Mouse (Mus musculus): ENCODE data around the gene Dazap1.

The Dazap1 gene

DNA sequence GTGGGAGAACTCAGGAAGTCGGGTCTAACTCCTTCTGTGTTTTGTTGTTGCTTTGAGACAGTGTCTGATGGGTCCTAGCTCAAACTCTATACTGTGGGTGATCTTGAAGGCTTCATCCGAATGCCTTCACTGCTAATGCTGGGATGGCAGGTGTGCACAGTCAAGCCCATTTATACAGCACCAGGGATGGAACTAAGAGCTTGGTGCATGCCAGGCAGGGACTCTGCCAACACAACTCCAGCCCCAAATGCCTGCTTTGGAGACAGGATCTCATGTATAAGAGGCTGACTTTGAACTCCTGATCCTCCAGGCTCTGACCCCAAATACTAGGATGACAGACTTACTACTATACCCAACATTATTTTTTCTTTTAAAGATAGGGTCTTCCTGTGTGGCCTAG lies 11.2 kb upstream of the Dazap1 start:
- DNase-seq: no peak

DNA sequence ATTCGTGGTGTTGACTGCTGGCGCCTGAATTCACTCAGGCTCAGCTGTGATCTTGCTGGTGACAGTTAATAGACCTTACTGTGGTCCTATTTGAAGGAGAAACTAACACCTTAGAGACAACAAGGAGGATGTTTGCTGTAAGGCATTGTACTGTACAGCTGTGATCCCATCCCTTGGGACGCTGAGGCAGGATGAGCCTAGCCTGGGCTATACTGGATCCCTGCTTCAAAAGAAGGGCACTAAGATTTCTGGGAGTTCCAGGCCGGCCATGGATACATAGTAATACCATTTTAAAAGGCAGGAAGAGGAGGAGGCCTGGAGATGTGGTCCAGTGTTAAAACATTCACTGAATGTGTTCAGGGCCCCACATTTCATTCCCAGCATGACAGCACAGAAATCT lies 10.7 kb upstream of the Dazap1 start:
- no peak for DNase-seq

DNA sequence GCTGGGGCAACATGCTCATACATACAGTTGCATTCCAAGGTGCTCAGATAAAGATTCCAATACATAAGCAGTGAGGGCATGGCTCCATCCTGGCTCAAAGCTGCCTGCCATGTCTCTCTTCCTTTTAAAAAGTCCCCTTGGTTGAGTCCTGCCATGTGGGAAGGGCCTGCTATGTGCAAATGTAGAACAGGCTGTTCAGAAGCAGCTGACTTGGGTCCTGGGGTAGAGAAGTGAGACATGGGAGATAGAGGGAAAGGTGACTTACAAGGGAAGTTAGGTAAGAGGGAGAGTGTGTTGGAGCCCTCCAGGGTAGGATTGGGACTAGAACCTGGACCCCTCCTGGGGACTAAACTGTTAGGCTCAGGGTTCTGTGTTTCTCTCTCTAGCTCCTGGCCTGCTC lies 9.3 kb upstream of the Dazap1 start:
- DNase-seq: no peak

DNA sequence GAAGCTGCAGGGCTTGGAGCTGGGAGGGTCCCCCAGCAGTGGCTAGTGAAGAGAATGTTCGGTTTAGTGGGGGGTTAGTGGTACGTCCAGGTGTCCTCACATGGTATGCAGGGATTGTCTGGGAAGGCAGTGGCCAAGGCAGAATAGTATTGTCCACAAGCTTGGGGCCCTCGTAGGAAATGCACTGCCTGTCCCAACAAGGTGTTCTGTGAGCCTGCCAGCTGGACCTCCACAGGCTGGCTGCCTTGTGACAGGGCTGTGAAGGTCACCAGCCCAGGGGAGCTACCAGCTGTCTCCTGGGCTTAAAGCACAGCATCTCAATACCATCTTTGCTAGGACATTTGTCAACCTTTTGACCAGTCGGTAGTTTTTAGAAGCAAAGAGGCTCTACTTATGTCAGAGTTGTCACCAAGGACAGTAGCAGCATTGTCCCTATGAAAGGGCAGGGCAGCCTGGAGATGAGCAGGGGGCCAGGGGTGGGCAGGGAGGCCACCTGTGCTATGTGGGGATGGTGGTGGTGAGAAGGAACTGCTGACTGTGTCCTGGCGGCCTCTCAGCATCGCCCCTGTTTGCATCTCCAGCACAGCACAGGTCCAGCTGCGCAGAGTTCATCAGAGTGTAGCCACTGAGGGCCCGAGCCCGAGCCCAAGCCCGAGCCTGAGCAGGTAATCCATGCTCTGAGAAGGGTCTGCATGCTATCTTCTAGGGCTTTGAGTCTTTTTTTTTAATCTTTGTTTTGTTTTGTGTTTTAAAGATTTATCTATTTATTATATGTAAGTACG lies 8.6 kb upstream of the Dazap1 start:
- no peak for DNase-seq

DNA sequence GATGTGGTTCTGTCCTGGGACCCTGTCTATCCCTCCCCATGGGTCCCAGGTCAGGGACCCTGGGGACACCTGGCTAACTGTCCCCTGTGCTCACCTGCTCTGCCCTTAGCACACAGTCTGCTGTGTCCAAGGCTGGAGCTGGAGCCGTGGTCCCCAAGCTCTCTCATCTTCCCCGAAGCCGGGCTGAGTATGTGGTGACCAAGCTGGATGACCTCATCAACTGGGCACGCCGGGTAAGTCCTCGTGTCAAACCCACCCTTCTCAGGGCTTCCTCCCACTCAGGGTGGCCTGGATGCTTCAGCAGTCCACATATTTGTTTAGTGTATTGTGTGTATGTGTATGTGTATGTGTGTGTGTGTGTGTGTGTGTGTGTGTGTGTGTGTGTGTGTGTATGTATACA lies 7.7 kb upstream of the Dazap1 start:
- DNase-seq: no peak

DNA sequence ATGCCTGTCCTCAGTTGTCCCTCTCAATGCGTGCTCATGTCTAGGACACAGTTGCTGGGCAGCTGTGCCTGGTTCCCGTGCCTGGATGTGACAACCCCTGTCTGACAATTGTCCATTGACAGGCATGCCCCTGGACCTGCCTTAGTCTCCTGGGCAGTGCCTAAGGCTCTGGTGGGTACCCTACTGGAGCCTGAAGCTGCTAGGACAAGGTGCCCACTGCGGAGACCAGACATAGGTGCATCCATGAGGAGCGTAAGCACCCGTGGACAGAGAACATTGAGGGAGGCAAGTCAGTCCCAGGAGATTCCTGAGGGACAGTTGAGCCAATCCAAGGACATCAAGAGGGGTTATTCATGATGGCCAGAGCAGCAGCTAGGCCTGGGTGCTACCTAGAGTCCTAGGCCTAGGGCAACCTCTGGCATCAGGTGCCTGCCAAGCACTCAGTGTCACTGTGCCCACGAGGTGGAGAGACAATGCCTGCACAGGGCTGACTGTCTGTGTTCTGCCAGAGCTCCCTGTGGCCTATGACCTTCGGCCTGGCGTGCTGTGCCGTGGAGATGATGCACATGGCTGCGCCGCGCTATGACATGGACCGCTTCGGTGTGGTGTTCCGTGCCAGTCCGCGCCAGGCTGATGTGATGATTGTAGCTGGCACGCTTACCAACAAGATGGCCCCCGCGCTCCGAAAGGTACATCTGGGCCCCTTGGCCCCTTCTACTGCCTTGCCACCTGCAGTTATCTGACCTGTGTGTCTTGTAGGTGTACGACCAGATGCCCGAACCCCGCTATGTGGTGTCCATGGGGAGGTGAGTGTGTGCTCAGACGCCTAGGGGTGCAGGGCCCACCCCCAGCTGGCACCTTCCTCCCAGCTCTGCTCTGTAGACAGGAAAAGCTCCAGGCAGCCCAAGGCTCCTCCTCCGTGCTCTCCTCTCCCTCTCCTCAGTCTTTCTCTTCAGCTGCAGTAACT lies 6.7 kb upstream of the Dazap1 start:
- DNase-seq: no peak

DNA sequence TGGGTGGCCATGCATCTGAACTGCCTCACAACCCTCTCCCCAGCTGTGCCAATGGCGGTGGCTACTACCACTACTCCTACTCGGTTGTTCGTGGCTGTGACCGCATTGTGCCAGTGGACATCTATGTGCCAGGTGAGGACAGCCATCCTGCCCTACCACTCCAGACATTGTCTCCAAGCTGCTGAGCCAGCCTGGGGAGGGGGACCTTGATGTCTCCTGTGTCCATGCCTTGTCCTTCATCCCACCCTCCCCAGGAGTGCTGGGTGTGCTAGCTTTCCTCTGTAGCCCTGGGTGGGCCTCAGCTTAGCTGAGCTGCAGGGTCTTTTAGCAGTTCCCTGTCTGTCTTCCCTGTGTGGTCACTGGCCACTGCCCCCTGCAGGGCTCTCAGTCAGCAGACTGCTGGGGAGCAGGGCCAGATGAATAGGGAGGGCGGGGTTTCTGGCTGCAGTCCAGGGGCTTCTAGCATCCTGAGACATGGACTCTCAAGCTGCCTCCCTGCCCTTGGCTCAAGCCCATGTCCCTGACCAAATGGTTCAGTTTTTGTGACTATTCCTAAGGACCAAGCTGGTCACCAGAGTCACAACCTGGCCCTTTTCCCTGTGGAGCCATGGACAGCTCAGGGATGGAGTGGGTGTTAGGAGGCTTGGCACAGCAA lies 5.3 kb upstream of the Dazap1 start:
- DNase-seq: peak; percentile 28

DNA sequence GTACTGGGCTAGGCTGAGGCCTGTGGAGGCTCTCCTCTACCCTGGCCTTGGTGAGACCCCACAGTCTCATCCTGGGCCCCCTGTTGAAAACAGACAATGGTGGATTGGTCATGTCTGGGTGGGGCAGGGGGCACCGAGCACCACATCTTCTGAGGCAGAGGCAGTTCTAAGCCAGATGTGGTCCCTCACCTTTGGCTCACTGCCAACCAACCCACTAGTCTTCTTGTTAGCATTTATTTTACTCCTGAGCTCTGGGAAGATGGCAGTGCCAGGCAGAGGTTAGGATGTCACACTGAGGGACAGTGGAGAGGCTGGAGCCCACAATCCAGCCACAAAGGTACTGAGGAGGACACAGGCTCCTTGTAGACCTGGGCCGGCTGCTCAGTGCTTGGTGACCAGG lies 3.4 kb upstream of the Dazap1 start:
- no peak for DNase-seq

DNA sequence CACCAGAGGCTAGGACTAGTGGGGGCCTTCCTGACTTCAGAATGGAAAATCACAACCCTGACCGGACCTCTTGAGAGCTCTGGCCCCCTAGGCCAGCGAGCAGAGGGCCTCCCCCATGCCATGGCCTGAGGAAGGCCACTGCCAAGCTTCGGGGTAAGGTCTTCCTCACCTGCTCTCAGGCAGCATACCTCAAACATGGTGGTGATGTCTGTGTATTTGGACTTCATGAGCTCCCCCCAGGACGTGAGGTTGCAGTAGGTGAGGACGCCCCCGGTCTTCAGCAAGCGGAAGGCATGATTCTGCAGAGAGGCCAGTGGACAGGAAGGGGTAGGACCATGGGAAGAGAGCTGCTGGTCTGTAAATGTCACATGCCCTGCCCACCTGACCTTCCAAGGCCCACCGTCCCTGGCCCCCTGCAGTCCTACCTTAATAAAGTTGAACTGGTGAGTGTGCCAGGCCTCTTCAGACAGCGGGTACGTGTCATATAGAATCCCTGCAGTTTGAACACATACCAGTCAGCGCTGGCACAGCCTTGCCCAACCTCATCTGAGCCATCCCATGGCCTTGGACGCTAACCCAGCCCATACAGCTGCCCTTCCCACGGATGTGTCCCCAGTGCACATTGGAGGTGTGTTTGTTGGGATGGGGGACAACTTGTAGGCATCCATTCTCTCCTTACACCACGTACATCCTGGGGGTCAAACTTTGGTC lies 2.4 kb upstream of the Dazap1 start:
- no peak for DNase-seq

DNA sequence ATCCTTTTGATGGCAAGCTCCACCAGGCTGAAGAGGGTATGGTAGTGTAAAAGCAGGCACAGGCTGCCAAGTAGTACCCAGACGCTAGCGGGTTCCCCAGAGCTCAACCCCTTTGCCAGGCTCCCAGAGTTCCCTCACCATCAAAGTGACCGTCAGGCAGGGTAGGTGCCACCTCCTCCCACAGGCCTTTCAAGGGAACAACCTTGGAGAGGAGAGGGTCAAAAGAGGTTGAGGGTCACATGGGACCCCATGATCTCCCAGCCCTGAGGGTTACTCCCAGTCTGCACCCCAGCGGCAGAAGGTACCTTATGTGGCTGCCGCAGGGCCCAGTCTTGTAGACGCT lies 1.9 kb upstream of the Dazap1 start:
- DNase-seq: no peak

DNA sequence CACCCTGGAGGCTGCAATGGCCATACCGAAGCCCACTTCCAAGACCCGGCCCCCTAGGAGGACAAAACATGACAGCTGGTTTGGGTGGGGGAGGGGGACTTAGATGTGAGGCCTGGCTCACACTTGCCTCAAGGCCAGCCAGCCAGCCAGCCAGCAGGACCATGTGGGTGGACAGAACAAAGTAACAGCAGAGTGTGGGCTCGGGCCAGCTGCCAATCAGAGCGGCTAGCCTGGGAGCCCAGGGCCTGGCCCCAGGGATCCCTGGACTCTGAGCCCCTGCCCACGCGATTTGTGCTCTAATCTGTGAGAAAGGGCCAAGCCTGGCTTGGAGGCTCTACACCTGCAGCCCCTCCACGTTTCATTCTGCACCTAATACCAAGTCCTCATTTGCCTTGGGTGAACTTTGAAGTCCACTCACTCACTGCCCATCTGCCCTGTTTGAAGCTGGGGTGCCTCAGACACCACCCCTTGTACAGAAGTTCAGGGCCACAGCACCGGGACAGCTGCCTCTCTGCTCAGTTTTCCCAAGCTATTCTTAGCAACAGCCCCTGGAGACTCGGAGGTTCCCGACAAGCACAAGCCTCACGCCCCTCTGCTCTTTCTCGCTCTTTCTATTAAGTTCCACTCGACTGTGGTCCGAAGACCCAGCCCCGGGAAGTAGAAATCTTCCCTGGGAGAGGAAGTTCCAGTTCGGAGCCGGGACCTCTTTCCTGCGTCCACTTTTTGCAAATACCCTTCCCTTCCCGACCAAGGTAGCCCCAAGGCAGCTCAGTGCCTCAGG lies 1.2 kb upstream of the Dazap1 start:
- no peak for DNase-seq

DNA sequence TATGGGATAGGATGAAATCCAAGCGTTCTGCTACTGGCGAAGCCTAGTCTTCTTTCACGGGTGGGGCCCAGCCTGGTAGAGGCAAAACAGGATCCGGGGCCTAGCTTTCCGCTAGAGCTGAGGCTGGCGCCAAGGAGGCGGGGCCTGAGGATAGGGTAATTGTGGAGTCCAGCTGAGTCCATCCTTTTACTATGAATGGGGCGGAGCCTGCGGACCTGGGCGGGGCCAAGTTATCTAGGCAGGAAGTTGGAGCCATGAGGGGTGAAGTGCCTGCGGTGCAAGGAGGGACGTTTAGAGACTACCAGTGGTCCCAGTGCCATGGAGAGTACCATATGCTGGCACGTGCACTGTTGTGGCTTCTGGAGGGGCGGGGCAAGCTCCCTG lies 291 bp downstream of the Dazap1 start:
- DNase-seq: peak; percentile 99

DNA sequence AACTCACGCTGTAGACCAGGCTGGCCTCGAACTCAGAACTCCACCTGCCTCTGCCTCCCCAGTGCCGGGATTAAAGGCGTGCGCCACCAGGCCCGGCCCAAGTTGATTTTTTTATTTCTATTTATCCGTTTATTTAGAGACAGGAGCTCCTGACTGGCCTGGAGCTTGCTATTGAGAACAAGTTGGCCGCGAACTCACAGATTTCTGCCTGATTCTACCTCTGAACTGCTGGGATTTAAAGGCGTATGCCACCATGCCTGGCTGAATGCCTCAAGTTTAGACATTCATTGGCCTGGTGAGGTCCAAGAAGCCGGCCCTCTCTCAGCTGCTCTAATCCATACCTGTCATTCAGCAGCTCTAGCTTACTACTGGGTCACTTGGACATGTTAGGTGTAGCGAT lies 883 bp downstream of the Dazap1 start:
- no peak for DNase-seq

DNA sequence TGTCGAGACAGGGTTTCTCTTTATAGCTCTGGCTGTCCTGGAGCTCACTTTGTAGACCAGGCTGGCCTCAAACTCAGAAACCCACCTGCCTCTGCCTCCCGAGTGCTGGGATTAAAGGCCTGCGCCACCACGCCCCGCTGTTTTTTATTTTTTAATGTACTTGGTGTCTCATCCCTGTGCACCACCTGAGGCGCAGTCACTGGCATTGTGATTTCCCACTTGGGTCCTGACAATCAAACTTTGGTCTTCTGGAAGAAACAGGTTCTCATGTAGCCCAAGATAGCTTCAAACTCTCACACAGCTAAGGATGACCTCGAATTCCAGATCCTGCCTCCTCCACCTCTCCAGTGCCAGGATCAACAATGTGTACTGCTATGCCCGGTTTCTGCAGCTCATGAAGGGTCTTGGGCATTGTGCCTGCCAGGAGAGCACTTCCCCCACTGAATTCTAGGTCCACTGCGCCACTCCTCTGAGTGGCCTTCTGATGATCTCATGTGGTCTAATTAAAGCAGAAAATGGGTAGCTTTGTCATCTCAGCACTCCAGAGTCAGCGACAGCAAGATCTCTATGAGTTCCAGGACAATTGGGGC lies 1.6 kb downstream of the Dazap1 start:
- no peak for DNase-seq

DNA sequence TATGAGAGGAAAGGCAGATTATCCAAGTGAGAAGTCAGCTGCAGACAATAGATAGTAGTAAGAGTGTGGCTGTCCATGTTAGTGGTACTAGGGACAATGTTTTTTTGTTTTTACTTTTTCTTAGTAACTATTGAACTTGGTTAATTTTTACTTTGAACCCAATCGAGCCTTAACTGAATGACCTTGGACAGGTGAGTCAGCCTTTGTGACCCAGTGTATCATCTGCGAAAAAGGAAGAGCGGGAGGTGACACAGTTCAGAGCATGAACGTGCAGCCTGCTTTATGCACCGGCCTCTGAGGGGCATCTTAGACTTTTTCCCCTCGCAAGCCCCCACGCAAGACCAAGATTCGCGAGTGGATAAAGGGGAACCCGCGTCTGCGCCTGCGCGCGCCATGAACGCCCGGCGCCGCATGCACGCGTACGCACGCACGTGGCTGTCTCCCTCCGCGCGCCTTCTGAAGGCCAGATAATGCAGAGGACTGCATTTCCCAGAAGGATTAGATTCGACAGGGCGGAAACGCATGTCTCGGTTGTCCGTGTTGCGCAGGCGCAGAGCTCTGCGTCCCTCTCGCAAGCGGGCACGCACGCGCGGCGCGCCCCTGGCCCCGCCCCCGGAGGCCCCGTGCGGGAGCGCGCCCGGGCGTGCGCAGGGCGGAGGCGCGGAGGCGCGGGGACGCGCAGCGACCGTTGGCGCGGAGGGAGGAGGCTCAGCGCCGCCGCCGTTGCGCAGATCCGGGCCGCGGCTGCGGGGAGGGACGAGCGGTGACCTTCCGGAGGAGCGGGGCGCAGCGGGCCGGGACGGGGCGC lies 3.3 kb downstream of the Dazap1 start:
- peak; percentile 99 for DNase-seq

DNA sequence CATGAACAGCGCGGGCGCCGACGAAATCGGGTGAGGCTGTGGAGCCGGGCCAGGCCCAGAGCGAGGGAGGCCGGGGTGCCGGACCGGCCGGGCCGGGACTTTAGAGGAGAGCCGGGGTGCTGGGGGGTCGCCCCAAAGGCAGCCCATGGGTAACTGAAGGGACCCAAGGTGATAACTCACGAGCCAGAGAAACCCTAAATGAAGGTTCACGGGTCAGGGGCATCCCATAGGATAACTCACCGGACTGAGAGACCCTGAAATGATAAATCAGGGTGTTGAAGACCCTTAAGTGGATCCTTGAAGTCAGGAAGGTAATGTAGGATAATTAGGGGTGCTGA lies 3.8 kb downstream of the Dazap1 start:
- no peak for DNase-seq

DNA sequence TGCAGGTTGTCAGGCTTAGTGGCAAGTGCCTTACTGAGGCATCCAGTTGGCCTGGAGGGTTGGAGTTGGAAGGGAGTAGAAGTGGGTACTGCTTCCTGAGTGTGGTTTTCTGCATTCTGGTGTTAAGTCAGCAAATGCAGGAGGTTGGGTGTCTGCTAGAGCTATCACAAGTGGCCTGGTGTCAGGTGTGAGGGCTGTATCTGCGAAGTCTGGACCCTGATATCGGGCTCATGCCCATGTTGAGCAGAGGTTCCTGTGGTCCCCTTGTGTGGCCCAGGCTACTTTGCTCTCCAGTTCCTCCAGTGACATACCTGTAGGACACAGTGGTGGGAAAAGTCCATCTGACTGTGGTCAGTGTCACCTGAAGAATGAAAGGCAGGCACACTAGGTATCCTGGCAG lies 8.8 kb downstream of the Dazap1 start:
- no peak for DNase-seq

DNA sequence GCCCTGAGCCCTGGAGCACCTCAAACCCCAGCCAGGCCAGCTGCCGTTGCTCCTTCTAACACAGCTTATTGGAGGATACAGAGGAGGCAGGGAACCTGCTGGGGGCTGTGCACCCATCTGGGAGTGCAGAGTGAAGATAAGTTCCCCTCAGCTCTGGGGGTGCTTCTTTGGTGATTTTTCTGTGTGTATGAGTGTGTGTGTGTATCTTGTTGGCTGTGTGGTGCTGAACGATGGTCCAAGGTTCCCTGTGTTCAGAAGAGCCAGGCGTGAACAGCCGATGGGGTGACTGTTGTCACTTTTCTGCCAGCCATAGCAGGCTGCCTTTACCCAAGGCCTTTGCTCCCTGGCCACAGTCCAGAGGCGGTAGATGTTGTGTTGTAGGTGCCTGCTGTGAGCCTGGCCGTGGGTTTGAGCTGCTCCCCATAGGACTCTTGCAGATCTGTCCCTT lies 9.5 kb downstream of the Dazap1 start:
- no peak for DNase-seq

DNA sequence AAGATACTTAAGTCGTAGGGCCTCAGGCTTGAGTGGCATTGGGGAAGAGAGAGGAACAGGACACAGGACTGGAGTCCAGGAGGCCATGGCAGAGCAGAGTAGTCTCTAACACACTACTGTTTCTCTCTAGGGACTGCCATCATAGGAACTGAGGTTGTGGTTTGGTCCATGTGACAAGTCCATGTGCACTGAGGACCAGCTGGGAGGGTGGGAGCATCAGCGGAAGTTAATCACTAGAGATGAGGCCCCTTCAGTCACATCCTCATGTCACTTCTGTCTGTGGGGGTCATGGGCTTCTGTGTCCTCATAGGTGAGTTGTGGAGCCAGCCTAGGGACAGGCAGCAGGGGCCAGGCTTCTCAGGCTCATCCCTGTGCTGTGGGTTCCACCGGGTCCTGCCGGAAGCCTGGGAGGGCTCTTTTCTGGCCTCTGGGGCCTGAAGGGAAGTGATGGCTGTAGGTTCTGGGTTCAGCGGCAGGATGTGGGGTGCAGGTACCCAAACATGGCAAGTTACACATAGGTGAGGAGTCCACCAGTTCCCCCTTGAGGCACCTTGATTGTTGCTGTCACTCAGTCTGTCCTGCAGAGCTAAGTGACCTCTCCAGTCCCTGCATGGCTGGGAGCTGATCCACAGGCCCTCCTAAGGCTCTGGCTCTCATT lies 10.0 kb downstream of the Dazap1 start:
- DNase-seq: no peak

DNA sequence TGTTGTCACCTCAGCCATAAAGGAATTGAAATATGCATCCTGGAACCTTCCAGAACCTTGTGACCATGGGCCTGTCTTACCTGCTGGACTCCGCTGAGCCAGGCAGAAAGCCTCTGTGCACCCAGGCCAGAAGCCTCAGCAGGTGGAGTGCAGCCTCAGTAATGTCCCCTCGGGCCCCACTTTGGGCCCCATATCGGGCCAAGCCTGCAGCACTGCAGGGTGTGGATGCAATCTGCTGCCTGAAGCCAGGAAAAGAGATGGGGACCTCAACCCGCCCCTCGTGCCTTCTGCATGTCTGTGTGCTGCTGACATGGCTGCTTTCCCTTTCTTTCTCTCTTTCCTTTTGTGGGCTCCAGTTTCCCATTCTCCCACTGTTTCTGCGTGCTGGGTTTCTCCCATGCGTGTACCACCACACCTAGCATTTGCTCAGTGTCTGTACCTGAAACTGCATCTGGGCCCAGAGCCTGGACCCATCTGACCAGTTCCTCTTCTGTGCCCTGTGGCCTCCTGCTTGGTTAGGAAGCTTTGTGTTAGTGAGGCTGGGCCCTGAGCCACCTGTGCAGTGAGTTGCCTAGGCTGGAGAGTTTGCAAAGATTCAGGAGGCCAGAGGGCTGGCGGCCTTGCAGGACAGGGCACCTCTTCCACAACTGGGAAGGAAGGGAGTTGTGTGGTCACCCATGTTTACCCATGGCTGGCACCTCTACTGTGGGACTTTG lies 10.7 kb downstream of the Dazap1 start:
- DNase-seq: no peak
